Mouse (Mus musculus) cortical plate, adult 2 months (tissue): ENCODE data around the gene Zxdb. TPM values are rescaled to one million over a fixed set of nuclear protein-coding genes. Genes with fewer than 3 reads are reported as not detected.
"Not testable (repeated sequence)": the region's sequence is repeated elsewhere in the genome, so short reads cannot be mapped to it uniquely, and the experiment has no call there.

Experiments used
- H3K27ac ChIP-seq: fragments of 200-500 bp; 2 replicates; pipeline ENCODE4 v1.5.1; 2012; ENCODE audit warnings: low read length, control low read depth, inconsistent platforms; ENCODE audit not compliant: insufficient read depth
- H3K4me1 ChIP-seq: fragments of 200-500 bp; 2 replicates; pipeline ENCODE4 v1.6.1; 2011; ENCODE audit warnings: low read length; ENCODE audit not compliant: control insufficient read depth, insufficient read depth
- H3K4me3 ChIP-seq: fragments of 200-500 bp; 2 replicates; pipeline ENCODE4 v1.5.1; 2011; ENCODE audit warnings: mild to moderate bottlenecking, low read length, control low read depth; ENCODE audit not compliant: insufficient read depth
- CTCF ChIP-seq: fragments of 200-500 bp; IDR thresholded peaks from 2 replicates; pipeline ENCODE4 v1.5.1; 2011; ENCODE audit warnings: mild to moderate bottlenecking, control low read depth, low read length; ENCODE audit not compliant: insufficient read depth; ENCODE audit errors: extremely low read depth
- POLR2A ChIP-seq: fragments of 200-500 bp; IDR thresholded peaks from 2 replicates; pipeline ENCODE4 v1.6.1; 2011; ENCODE audit warnings: mild to moderate bottlenecking, low read length, control low read depth; ENCODE audit not compliant: insufficient read depth; ENCODE audit errors: extremely low read depth
- polyA plus RNA-seq: library from polyadenylated mRNA; depleted of rRNA; stranded (reverse); fragments of >200 nt; gene quantifications from 2 replicates; pipeline ENCODE4 v1.2.3, GENCODE M21; 2012; rRNA removed

Zxdb gene
- polyA plus RNA-seq = 11.3 and 11.4 TPM in 2 replicates

DNA sequence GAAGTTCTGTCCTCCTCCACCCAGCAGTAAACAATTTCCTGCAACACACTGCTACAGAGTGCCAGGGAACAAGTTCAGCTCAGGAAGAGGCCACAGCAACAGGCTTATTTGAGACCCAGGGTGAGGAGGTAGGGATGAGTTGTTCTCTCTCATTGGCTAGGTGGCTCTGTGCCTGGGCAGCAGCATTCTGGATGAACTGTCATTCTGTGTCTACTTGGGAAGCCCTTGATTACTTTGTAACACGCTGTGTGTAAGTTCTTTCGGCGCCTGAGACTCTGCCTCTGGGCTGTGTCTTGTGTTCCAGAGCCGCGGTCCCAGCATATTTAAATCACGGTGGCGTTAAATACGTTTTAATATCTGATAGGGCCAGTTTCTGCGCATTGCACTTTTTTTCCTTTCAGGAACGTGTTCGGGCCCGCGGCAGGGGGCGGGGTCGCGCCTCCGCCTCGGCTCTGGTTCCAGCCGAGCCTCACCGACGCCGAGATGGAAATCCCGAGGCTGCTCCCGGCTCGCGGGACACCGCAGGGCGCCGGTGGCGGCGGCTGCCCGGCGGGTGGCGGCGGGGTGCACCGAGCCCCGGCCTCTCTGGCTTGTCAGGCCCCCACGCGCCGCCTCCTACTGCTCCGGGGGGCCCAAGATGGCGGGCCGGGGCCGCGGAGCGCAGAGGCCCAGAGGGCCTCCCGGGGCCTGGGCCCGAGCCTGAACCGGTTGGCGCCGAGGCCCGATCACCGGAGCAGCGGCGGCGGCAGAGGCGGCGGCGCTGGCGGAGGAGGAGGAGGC is at the start of gene Zxdb:
TSS of gene Zxdb (plus strand) at position 378 of the 780 bp plus-strand sequence.
- not testable (repeated sequence) for H3K4me1 ChIP-seq, H3K4me3 ChIP-seq, H3K27ac ChIP-seq

DNA sequence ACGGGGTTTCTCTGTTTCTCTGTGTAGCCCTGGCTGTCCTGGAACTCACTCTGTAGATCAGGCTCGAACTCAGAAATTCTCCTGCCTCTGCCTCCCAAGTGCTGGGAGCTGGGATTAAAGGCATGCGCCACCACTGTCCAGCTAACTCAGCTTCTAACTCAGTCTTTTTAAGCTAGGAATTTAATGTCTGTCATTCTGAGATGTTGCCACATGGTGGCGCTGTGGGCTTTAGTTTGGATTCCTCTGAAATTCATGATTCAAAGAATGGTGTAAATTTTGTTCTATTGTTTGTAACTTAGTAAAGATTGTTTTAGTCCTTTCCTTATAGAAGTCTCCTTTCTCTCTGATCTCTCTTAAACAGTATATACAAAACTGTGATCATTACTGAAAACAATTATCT is 49.4 kb upstream of the Zxdb start:
- Histone ChIP-seq H3K4me3 (no peak overlapping the region), H3K4me1 (no peaks in the 10 kb centered on the region), H3K27ac (no peak overlapping the region)
- peak; percentile 30; the same call in 1 of the 2 replicates for TF ChIP-seq CTCF
- no peak for TF ChIP-seq POLR2A

DNA sequence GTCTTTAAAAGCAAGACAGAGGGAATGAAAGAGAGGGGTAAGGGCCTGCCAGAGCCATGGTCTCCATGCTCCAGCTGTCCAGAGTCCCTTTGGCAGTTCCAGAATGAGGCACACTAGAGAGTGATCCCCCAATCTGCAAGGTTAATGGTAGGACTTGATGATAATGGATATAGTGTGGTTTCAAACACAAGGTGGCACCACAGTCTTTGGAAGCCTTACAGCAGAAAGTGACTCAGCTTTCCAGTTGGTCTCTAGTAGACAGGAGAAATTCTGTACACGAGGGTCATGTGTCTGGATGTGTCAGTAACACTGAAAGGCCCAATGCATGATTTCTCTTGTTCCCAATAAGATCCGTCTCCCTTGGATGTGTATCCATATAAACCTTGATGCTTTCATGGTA is 42.8 kb upstream of the Zxdb start:
- H3K27ac ChIP-seq, H3K4me3 ChIP-seq, H3K4me1 ChIP-seq: not testable (repeated sequence)

DNA sequence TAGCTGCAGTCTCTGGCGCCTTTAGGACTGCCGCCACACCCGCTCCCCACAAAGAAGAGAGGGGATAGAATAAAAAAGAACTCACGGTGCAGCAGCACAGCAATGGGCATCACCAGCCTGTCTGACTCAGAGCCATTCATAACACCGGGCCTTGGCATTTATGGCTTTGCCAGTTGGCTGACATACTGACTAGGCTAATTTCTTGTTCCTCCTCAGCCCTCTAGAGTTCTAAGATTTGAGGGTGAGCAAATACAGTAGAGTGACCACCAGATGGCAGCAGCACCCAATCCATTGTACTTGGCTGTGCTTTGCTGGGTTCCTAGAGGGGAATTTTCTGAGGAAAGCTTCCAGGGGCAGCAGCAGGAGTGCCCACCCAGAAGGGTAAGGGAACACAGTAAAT is 34.8 kb upstream of the Zxdb start:
- not testable (repeated sequence) for H3K27ac ChIP-seq, H3K4me3 ChIP-seq, H3K4me1 ChIP-seq

DNA sequence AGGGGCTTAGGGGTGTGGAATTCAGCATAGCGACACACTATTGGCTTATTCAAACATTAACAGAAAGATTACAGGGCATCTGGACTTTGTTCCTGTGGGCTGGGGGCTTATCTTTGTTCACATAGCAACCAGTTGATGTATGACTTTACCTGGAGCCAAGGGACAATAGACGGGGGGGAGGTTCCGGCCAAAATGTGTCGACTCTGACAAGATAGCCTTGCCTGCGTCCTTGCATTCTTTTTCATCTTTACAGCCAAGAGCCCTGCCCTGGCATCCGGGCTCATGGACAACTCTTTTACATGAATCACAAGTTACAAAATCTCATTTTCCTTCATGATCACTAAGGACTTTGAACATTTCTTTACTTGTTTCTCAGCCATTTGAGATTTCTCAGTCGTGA is 17.7 kb upstream of the Zxdb start:
- not testable (repeated sequence) for H3K27ac ChIP-seq, H3K4me1 ChIP-seq, H3K4me3 ChIP-seq

DNA sequence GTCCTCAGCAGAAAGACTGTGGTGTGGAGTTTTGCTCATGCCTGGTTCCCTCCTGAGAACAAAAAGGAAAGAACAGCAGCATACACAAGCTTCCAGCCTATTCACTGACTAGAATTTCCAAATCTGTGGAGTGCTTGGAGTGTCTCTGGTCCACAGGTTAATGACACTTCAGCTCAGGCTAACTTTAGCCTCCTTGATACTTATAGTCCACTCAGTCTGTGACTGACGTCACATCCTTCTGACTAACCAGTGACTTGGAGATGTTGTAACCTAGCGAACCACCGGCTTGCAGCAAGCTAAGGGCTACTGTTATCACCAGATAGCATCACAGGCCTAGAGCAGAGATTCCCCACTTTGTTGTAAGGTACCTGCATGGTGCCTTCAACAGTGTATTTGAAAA is 14.6 kb upstream of the Zxdb start:
- H3K4me3 ChIP-seq, H3K27ac ChIP-seq, H3K4me1 ChIP-seq: not testable (repeated sequence)

DNA sequence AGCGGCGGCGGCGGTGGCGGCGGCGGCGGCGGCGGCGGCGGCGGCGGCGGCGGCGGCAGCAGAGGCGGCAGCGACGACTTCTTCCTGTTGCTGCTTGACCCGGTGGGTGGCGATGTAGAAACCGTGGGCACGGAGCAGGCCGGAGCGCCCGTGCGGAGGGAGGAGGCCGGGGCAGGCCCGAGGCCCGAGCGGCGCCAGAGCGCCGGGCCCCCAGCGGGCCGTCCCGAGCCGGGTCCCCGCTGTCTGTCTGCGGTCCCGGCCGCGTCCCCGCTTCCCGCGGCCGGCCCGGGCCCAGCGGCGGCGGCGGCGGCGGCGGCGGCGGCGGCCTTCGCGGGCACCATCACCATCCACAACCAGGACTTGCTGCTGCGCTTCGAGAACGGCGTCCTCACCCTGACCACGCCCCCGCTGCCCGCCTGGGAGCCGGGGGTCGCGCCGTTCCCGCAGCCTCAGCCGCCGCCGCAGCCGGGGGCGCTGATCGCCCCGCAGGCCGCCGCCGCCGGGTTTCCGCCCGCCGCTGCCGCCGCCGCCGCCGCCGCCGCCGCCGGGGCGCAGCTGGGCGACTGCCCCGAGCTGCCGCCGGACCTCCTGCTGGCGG is 702 bp downstream of the Zxdb start:
- H3K4me1 ChIP-seq, H3K27ac ChIP-seq, H3K4me3 ChIP-seq: not testable (repeated sequence)

DNA sequence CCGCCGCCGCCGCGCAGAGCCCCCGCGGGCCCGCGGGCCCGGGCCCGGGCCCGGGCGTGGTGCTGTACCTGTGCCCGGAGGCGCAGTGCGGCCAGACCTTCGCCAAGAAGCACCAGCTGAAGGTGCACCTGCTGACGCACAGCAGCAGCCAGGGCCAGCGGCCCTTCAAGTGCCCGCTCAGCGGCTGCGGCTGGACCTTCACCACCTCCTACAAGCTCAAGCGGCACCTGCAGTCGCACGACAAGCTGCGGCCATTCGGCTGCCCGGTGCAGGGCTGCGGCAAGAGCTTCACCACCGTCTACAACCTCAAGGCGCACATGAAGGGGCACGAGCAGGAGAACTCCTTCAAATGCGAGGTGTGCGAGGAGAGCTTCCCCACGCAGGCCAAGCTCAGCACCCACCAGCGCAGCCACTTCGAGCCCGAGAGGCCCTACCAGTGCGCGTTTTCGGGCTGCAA is 1.3 kb downstream of the Zxdb start:
- not testable (repeated sequence) for H3K27ac ChIP-seq, H3K4me1 ChIP-seq, H3K4me3 ChIP-seq

DNA sequence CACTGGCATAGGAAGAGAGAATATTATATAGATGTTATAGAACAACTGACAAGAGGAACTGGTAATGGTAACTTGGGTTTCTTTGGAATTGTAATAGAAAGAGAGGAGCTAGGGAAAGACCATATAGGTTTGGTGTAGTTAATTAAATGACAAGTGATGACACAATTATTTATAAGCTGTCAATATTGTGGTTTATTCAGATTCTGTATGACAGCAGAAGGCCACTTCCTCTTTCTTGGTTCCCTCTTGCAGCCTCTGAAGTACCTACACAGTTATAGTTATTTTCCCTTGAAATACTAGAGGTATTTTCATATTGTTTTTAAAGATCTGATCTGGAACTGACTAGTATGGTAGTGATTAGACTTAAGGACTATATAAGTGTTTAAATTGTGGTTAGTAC is 7.2 kb downstream of the Zxdb start:
- H3K27ac ChIP-seq = no peak overlapping the region
- H3K4me3 ChIP-seq = no peak overlapping the region
- H3K4me1 ChIP-seq = no peaks in the 10 kb centered on the region
- TF ChIP-seq CTCF (no peak), POLR2A (no peak)

DNA sequence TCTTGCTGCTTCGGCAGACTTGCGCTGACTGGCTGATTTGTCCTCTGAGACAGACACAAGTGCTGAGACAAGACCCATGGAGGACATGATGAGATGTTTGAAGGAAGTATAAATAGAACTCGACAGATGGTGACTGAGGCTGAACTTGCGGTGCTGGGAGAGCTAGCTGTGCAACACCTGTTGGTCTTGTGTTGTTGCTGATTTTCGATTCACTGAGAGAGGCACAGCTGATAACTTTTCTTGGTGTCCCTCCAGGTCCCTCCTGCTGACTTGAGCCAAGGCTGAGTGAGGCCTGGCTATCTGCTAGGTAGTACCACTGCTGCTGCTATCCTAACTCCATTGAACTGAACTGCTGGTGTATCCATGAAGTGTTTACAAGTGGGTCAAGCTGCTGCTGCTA is 29.4 kb downstream of the Zxdb start:
- Histone ChIP-seq H3K4me1 (no peaks in the 10 kb centered on the region), H3K27ac (no peak overlapping the region), H3K4me3 (no peak overlapping the region)
- TF ChIP-seq POLR2A (no peak), CTCF (no peak)

DNA sequence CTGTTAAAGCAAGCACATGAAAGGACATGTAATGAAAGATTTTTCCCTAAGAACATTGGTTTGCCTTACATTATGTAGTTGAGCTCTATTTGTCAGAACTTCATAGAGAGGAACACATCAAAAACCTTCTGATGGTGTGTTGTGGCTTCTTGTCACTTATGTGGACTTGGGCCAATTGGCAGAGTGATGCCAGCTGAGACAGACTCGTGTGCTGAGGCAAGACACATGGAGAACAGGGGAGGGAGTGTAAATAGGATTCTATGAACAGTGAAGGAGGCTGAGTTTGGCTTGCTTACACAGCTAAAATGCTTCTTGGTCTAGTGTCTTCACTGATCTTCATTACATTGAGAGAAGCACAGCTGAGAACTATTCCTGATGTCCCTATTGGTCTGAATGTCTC is 35.6 kb downstream of the Zxdb start:
- no peak for TF ChIP-seq POLR2A
- no peak overlapping the region for H3K4me3 ChIP-seq
- H3K27ac ChIP-seq = no peak overlapping the region

More for the DNA sequence above, 35.6 kb downstream of the Zxdb start:
- no peaks in the 10 kb centered on the region for H3K4me1 ChIP-seq
